Mouse (Mus musculus): ENCODE results near the gene Mrtfb. TPM values are rescaled to one million over a fixed set of nuclear protein-coding genes. Genes with fewer than 3 reads are reported as not detected.
A peak's percentile ranks its signal among the peaks of the same experiment; 100 is the strongest.

The Mrtfb gene
- polyA plus RNA-seq, 1 experiment from 2014 or later = 21.8 TPM

- Histone ChIP-seq H3K27me3 (replicated peaks; ENCODE audit: insufficient read depth, low read length) (no peaks in the 10 kb centered on the region), H3K4me3 (ENCODE audit: low read depth, low read length) (no peak overlapping the region), H3K36me3 (ENCODE audit: insufficient read depth, low read length) (no peaks in the 10 kb centered on the region), H3K9me3 (ENCODE audit: low read length) (no peaks in the 10 kb centered on the region), H3K4me2 (replicated peaks; ENCODE audit: low read depth, low read length) (no peak overlapping the region), H3K27ac (ENCODE audit: low read length) (peak overlapping the region; percentile 72), H3K9ac (replicated peaks; ENCODE audit: low read depth) (no peak overlapping the region), H3K4me1 (ENCODE audit: insufficient read depth, low read depth, low read length) (0 out of 2 replicates have a peak, but pooled peaks cover 4% of the 10 kb centered on the region)
- DNase-seq (ENCODE audit: low spot score) (peak; percentile 76), ATAC-seq (peak; percentile 92)
- TF ChIP-seq EP300 (IDR thresholded peaks at IDR 0.05) (peak; percentile 92), CTCF (IDR thresholded peaks at IDR 0.05) (no peak)
- WGBS = 76% methylated on average over 5 of the region's 5 CpGs
Observed at GRCm38 (mm10) chr16:13378157-13378556, 121.9 kb downstream of the Mrtfb start.

- no peak for DNase-seq (ENCODE audit: low spot score)
- ATAC-seq = no peak
- H3K36me3 ChIP-seq (ENCODE audit: insufficient read depth, low read length) = peaks cover 5% of the 10 kb centered on the region; the same call in 1 of the 2 replicates
- no peak overlapping the region for H3K9ac ChIP-seq (replicated peaks; ENCODE audit: low read depth)
- TF ChIP-seq CTCF (IDR thresholded peaks at IDR 0.05) (no peak), EP300 (IDR thresholded peaks at IDR 0.05) (no peak)
- H3K27me3 ChIP-seq (replicated peaks; ENCODE audit: insufficient read depth, low read length) = no peaks in the 10 kb centered on the region
- 64% methylated on average over 2 of the region's 2 CpGs for WGBS
- 0 out of 2 replicates have a peak, but pooled peaks cover 4% of the 10 kb centered on the region for H3K4me1 ChIP-seq (ENCODE audit: insufficient read depth, low read depth, low read length)
- H3K4me2 ChIP-seq (replicated peaks; ENCODE audit: low read depth, low read length) = no peak overlapping the region
- H3K27ac ChIP-seq (ENCODE audit: low read length) = no peak overlapping the region
- H3K9me3 ChIP-seq (ENCODE audit: low read length) = no peaks in the 10 kb centered on the region
- H3K4me3 ChIP-seq (ENCODE audit: low read depth, low read length) = no peak overlapping the region
Observed at GRCm38 (mm10) chr16:13379865-13380264, 123.6 kb downstream of the Mrtfb start.

- H3K4me1 ChIP-seq (ENCODE audit: insufficient read depth, low read depth, low read length) = 0 out of 2 replicates have a peak, but pooled peaks cover 4% of the 10 kb centered on the region
- H3K36me3 ChIP-seq (ENCODE audit: insufficient read depth, low read length) = peaks cover 17% of the 10 kb centered on the region; the same call in 1 of the 2 replicates
- H3K4me2 ChIP-seq (replicated peaks; ENCODE audit: low read depth, low read length) = no peak overlapping the region
- no peaks in the 10 kb centered on the region for H3K9me3 ChIP-seq (ENCODE audit: low read length)
- no peak overlapping the region for H3K4me3 ChIP-seq (ENCODE audit: low read depth, low read length)
- ATAC-seq = no peak
- H3K27me3 ChIP-seq (replicated peaks; ENCODE audit: insufficient read depth, low read length) = no peaks in the 10 kb centered on the region
- no peak for TF ChIP-seq EP300 (IDR thresholded peaks at IDR 0.05)
- no peak for TF ChIP-seq CTCF (IDR thresholded peaks at IDR 0.05)
- H3K9ac ChIP-seq (replicated peaks; ENCODE audit: low read depth) = no peak overlapping the region
- no peak overlapping the region for H3K27ac ChIP-seq (ENCODE audit: low read length)
- DNase-seq (ENCODE audit: low spot score) = no peak
- WGBS = 79% methylated on average over 2 of the region's 2 CpGs
Observed at GRCm38 (mm10) chr16:13381771-13382170, 125.5 kb downstream of the Mrtfb start.

GRCm38 (mm10) chr16:13387306-13387705, 131.0 kb downstream of the Mrtfb start:
- no peaks in the 10 kb centered on the region for H3K4me1 ChIP-seq (ENCODE audit: insufficient read depth, low read depth, low read length)
- H3K36me3 ChIP-seq (ENCODE audit: insufficient read depth, low read length) = peaks cover 22% of the 10 kb centered on the region
- H3K4me3 ChIP-seq (ENCODE audit: low read depth, low read length) = no peak overlapping the region
- no peak for DNase-seq (ENCODE audit: low spot score)
- H3K27me3 ChIP-seq (replicated peaks; ENCODE audit: insufficient read depth, low read length) = no peaks in the 10 kb centered on the region
- H3K9me3 ChIP-seq (ENCODE audit: low read length) = no peaks in the 10 kb centered on the region
- no peak overlapping the region for H3K9ac ChIP-seq (replicated peaks; ENCODE audit: low read depth)
- TF ChIP-seq CTCF (IDR thresholded peaks at IDR 0.05) (no peak), EP300 (IDR thresholded peaks at IDR 0.05) (no peak)
- no peak overlapping the region for H3K27ac ChIP-seq (ENCODE audit: low read length)
- WGBS = 67% methylated on average over 4 of the region's 4 CpGs
- ATAC-seq = peak; percentile 54; the same call in 1 of the 2 replicates
- H3K4me2 ChIP-seq (replicated peaks; ENCODE audit: low read depth, low read length) = no peak overlapping the region

- Histone ChIP-seq H3K4me1 (ENCODE audit: insufficient read depth, low read depth, low read length) (no peaks in the 10 kb centered on the region), H3K27me3 (replicated peaks; ENCODE audit: insufficient read depth, low read length) (no peaks in the 10 kb centered on the region), H3K9ac (replicated peaks; ENCODE audit: low read depth) (no peak overlapping the region), H3K27ac (ENCODE audit: low read length) (no peak overlapping the region), H3K4me2 (replicated peaks; ENCODE audit: low read depth, low read length) (no peak overlapping the region), H3K36me3 (ENCODE audit: insufficient read depth, low read length) (peaks cover 26% of the 10 kb centered on the region; the same call in 1 of the 2 replicates), H3K4me3 (ENCODE audit: low read depth, low read length) (no peak overlapping the region), H3K9me3 (ENCODE audit: low read length) (no peaks in the 10 kb centered on the region)
- no peak for TF ChIP-seq CTCF (IDR thresholded peaks at IDR 0.05)
- no peak for TF ChIP-seq EP300 (IDR thresholded peaks at IDR 0.05)
- WGBS = 68% methylated on average over 2 of the region's 2 CpGs
- ATAC-seq (no peak), DNase-seq (ENCODE audit: low spot score) (no peak)
Observed at GRCm38 (mm10) chr16:13400375-13400774, 144.1 kb downstream of the Mrtfb start.

GRCm38 (mm10) chr16:13401591-13401990, 145.3 kb downstream of the Mrtfb start:
- H3K27ac ChIP-seq (ENCODE audit: low read length) = no peak overlapping the region
- H3K4me2 ChIP-seq (replicated peaks; ENCODE audit: low read depth, low read length) = no peak overlapping the region
- no peaks in the 10 kb centered on the region for H3K9me3 ChIP-seq (ENCODE audit: low read length)
- ATAC-seq (no peak), DNase-seq (ENCODE audit: low spot score) (no peak)
- H3K9ac ChIP-seq (replicated peaks; ENCODE audit: low read depth) = no peak overlapping the region
- no peak for TF ChIP-seq EP300 (IDR thresholded peaks at IDR 0.05)
- TF ChIP-seq CTCF (IDR thresholded peaks at IDR 0.05) = no peak
- no peaks in the 10 kb centered on the region for H3K27me3 ChIP-seq (replicated peaks; ENCODE audit: insufficient read depth, low read length)
- H3K4me1 ChIP-seq (ENCODE audit: insufficient read depth, low read depth, low read length) = no peaks in the 10 kb centered on the region
- WGBS = 79% methylated on average over 5 of the region's 5 CpGs
- peaks cover 33% of the 10 kb centered on the region; the same call in 1 of the 2 replicates for H3K36me3 ChIP-seq (ENCODE audit: insufficient read depth, low read length)
- no peak overlapping the region for H3K4me3 ChIP-seq (ENCODE audit: low read depth, low read length)

GRCm38 (mm10) chr16:13404656-13405055, 148.4 kb downstream of the Mrtfb start:
- H3K27ac ChIP-seq (ENCODE audit: low read length) = no peak overlapping the region
- no peak overlapping the region for H3K4me2 ChIP-seq (replicated peaks; ENCODE audit: low read depth, low read length)
- DNase-seq (ENCODE audit: low spot score) (no peak), ATAC-seq (no peak)
- no peak overlapping the region for H3K9ac ChIP-seq (replicated peaks; ENCODE audit: low read depth)
- peaks cover 24% of the 10 kb centered on the region; the same call in 1 of the 2 replicates for H3K36me3 ChIP-seq (ENCODE audit: insufficient read depth, low read length)
- TF ChIP-seq CTCF (IDR thresholded peaks at IDR 0.05) (no peak), EP300 (IDR thresholded peaks at IDR 0.05) (no peak)
- 81% methylated on average over 6 of the region's 6 CpGs for WGBS
- no peaks in the 10 kb centered on the region for H3K27me3 ChIP-seq (replicated peaks; ENCODE audit: insufficient read depth, low read length)
- H3K4me1 ChIP-seq (ENCODE audit: insufficient read depth, low read depth, low read length) = no peaks in the 10 kb centered on the region
- no peaks in the 10 kb centered on the region for H3K9me3 ChIP-seq (ENCODE audit: low read length)
- H3K4me3 ChIP-seq (ENCODE audit: low read depth, low read length) = no peak overlapping the region

Data from lung, postnatal 0 days (tissue).